In the genomic region with DNA sequence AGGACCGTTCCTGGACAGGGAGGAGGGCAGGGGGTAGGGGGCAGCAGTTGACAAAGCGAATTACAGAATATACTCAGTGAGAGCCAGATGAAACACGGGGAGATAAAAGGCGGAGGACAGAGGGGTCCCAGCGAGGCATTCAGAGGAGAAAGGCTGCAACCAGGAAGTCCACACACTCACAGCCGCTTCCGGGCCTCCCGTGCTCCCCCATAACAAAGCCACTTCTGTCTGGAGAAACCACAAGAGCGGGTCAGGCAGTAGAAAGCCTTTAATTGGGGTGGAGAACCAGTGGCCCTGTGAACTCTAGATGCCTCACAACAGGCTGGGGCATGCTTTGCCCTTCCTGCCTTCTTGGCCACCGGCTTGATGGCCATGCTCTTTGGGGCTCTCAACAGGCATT, we compare ENCODE assay signal across 16 mouse cellular contexts.
A peak's percentile ranks its signal among the peaks of the same experiment; 100 is the strongest.
DNase-seq lines count a peak whose midpoint lies in the region; ATAC-seq lines count a peak whose summit lies in the region.
"Had no signal": no experiment of that assay in that cellular context is flagged by ENCODE, and none has a peak within 500 bp of the region (broad histone marks: within the 10 kb centered on the region; RNA-seq: fewer than 3 reads in every experiment).

No protein-coding gene starts in this region.

- H3K4me2 ChIP-seq in forebrain, embryonic 12.5 days: no peak overlapping the region
- H3K4me2 ChIP-seq: liver, embryonic 13.5 days had no signal

- 32% methylated on average over 10 of the region's 10 CpGs for WGBS in forebrain, embryonic 10.5 days
- 28% methylated on average over 10 of the region's 10 CpGs for WGBS in forebrain, embryonic 12.5 days

- no peak overlapping the region for H3K27ac ChIP-seq in forebrain, embryonic 10.5 days
- no peak overlapping the region for H3K27ac ChIP-seq in forebrain, embryonic 12.5 days
- H3K27ac ChIP-seq: liver, embryonic 13.5 days; macrophage had no signal

- ATAC-seq in forebrain, embryonic 12.5 days (ENCODE audit: low FRiP score): no peak
- ATAC-seq in megakaryocyte, adult 5-6 weeks (ENCODE audit: poor library complexity, severe bottlenecking): peak; percentile 49
- ATAC-seq: inflammation-experienced regulatory T-cells, adult 6 months had no signal

- no peaks in the 10 kb centered on the region for H3K36me3 ChIP-seq in forebrain, embryonic 10.5 days (replicated peaks)
- H3K36me3 ChIP-seq in forebrain, embryonic 12.5 days (replicated peaks): no peaks in the 10 kb centered on the region
- H3K36me3 ChIP-seq: liver, embryonic 13.5 days had no signal

- H3K9ac ChIP-seq in forebrain, embryonic 12.5 days: no peak overlapping the region
- H3K9ac ChIP-seq: liver, embryonic 13.5 days had no signal

- no peaks in the 10 kb centered on the region for H3K27me3 ChIP-seq in forebrain, embryonic 10.5 days (ENCODE audit: poor library complexity, severe bottlenecking)
- no peaks in the 10 kb centered on the region for H3K27me3 ChIP-seq in forebrain, embryonic 12.5 days
- H3K27me3 ChIP-seq: liver, embryonic 13.5 days had no signal

- peaks cover 9% of the 10 kb centered on the region for H3K4me1 ChIP-seq in forebrain, embryonic 10.5 days
- peaks cover 6% of the 10 kb centered on the region; the same call in 1 of the 2 replicates for H3K4me1 ChIP-seq in forebrain, embryonic 12.5 days
- H3K4me1 ChIP-seq: liver, embryonic 13.5 days had no signal

- no peaks in the 10 kb centered on the region for H3K9me3 ChIP-seq in forebrain, embryonic 10.5 days
- H3K9me3 ChIP-seq in forebrain, embryonic 12.5 days: no peaks in the 10 kb centered on the region
- H3K9me3 ChIP-seq: liver, embryonic 13.5 days had no signal

- peak; percentile 19 for DNase-seq in forebrain, embryonic 10.5 days (ENCODE audit: extremely low spot score, low spot score)
- peak; percentile 41 for DNase-seq in retina, postnatal 1 day
- no peak for DNase-seq in retina, embryonic 14.5 days (ENCODE audit: low spot score)
- peak; percentile 39 for DNase-seq in embryo, embryonic 10.5 days (ENCODE audit: low spot score)
- no peak for DNase-seq in heart, postnatal 4 days
- DNase-seq in adrenal gland, postnatal 14 days: no peak
- DNase-seq: adrenal gland, postnatal 36 days; cerebellum, adult 11 months; cerebellum, postnatal 36 days; heart, adult 18-20 months; layer of hippocampus, adult 9-11 months; liver, embryonic 13.5 days had no signal

- H3K4me3 ChIP-seq in forebrain, embryonic 10.5 days: no peak overlapping the region
- no peak overlapping the region for H3K4me3 ChIP-seq in forebrain, embryonic 12.5 days (replicated peaks)
- H3K4me3 ChIP-seq: liver, embryonic 13.5 days had no signal

Comparison
In these comparisons a context has a peak if more than half of its experiments do, and no peak if none do; other contexts are left out.
1. DNase-seq: peak in forebrain, embryonic 10.5 days (single experiment), retina, postnatal 1 day (single experiment) and embryo, embryonic 10.5 days (single experiment); none in retina, embryonic 14.5 days (single experiment), heart, postnatal 4 days (single experiment) and adrenal gland, postnatal 14 days (single experiment).